Mouse (Mus musculus): ENCODE data around the gene Tnni3. TPM values are rescaled to one million over a fixed set of nuclear protein-coding genes. Genes with fewer than 3 reads are reported as not detected.

Tnni3 gene
- polyA plus RNA-seq, 1 experiment from 2014 or later, result 5.8 TPM

- 0 out of 2 replicates have a peak overlapping the region, but pooled peaks have one; percentile 12 for H3K9ac ChIP-seq (replicated peaks; ENCODE audit: low read length)
- no peak overlapping the region for H3K4me2 ChIP-seq (replicated peaks; ENCODE audit: low read depth, low read length)
- H3K27me3 ChIP-seq (ENCODE audit: insufficient read depth, low read length), result peaks cover 4% of the 10 kb centered on the region; the same call in 1 of the 2 replicates
- peaks cover 30% of the 10 kb centered on the region for H3K36me3 ChIP-seq (ENCODE audit: insufficient read depth, low read length)
- H3K4me3 ChIP-seq (ENCODE audit: low read length), result no peak overlapping the region
- WGBS, result 25% methylated on average over 6 of the region's 6 CpGs
- H3K27ac ChIP-seq (ENCODE audit: low read length), result no peak overlapping the region
- H3K9me3 ChIP-seq (ENCODE audit: low read length), result no peaks in the 10 kb centered on the region
- no peak for ATAC-seq (ENCODE audit: low FRiP score, low TSS enrichment)
- H3K4me1 ChIP-seq (ENCODE audit: insufficient read depth, low read length), result peaks cover 24% of the 10 kb centered on the region
Measured at GRCm38 (mm10) chr7:4479674-4480073, 44.4 kb downstream of the Tnni3 start.

GRCm38 (mm10) chr7:4478796-4479291 is 45.2 kb downstream of the Tnni3 start:
- peak overlapping the region; percentile 64 for H3K4me3 ChIP-seq (ENCODE audit: low read length)
- H3K27me3 ChIP-seq (ENCODE audit: insufficient read depth, low read length), result peaks cover 12% of the 10 kb centered on the region
- peak overlapping the region; percentile 71 for H3K9ac ChIP-seq (replicated peaks; ENCODE audit: low read length)
- no peaks in the 10 kb centered on the region for H3K9me3 ChIP-seq (ENCODE audit: low read length)
- H3K27ac ChIP-seq (ENCODE audit: low read length), result peak overlapping the region; percentile 99
- peak; percentile 13 for ATAC-seq (ENCODE audit: low FRiP score, low TSS enrichment)
- peaks cover 24% of the 10 kb centered on the region for H3K36me3 ChIP-seq (ENCODE audit: insufficient read depth, low read length)
- 5% methylated on average over 16 of the region's 16 CpGs for WGBS
- peaks cover 24% of the 10 kb centered on the region for H3K4me1 ChIP-seq (ENCODE audit: insufficient read depth, low read length)
- H3K4me2 ChIP-seq (replicated peaks; ENCODE audit: low read depth, low read length), result peak overlapping the region; percentile 92

GRCm38 (mm10) chr7:4478021-4478795 is 45.8 kb downstream of the Tnni3 start:
- peak overlapping the region; percentile 92 for H3K4me2 ChIP-seq (replicated peaks; ENCODE audit: low read depth, low read length)
- peaks cover 17% of the 10 kb centered on the region for H3K27me3 ChIP-seq (ENCODE audit: insufficient read depth, low read length)
- no peaks in the 10 kb centered on the region for H3K9me3 ChIP-seq (ENCODE audit: low read length)
- peak overlapping the region; percentile 64 for H3K4me3 ChIP-seq (ENCODE audit: low read length)
- peak overlapping the region; percentile 78 for H3K9ac ChIP-seq (replicated peaks; ENCODE audit: low read length)
- peaks cover 18% of the 10 kb centered on the region for H3K36me3 ChIP-seq (ENCODE audit: insufficient read depth, low read length)
- H3K27ac ChIP-seq (ENCODE audit: low read length), result peak overlapping the region; percentile 99
- under 1% methylated on average over 39 of the region's 39 CpGs for WGBS
- ATAC-seq (ENCODE audit: low FRiP score, low TSS enrichment), result peak; percentile 98
- H3K4me1 ChIP-seq (ENCODE audit: insufficient read depth, low read length), result peaks cover 24% of the 10 kb centered on the region

- no peak overlapping the region for H3K27ac ChIP-seq (ENCODE audit: low read length)
- no peak for ATAC-seq (ENCODE audit: low FRiP score, low TSS enrichment)
- peaks cover 36% of the 10 kb centered on the region for H3K27me3 ChIP-seq (ENCODE audit: insufficient read depth, low read length)
- no peak overlapping the region for H3K9ac ChIP-seq (replicated peaks; ENCODE audit: low read length)
- peak overlapping the region; percentile 26; the same call in 1 of the 2 replicates for H3K4me2 ChIP-seq (replicated peaks; ENCODE audit: low read depth, low read length)
- H3K9me3 ChIP-seq (ENCODE audit: low read length), result no peaks in the 10 kb centered on the region
- H3K4me1 ChIP-seq (ENCODE audit: insufficient read depth, low read length), result peaks cover 14% of the 10 kb centered on the region
- WGBS, result 11% methylated on average over 19 of the region's 19 CpGs
- H3K4me3 ChIP-seq (ENCODE audit: low read length), result no peak overlapping the region
- no peaks in the 10 kb centered on the region; the same call in 1 of the 2 replicates for H3K36me3 ChIP-seq (ENCODE audit: insufficient read depth, low read length)
Measured at GRCm38 (mm10) chr7:4473940-4474339, 50.1 kb downstream of the Tnni3 start.

GRCm38 (mm10) chr7:4471179-4471555 is 52.9 kb downstream of the Tnni3 start:
- WGBS, result 2% methylated on average over 24 of the region's 24 CpGs
- Histone ChIP-seq H3K4me3 (ENCODE audit: low read length) (peak overlapping the region; percentile 39), H3K4me1 (ENCODE audit: insufficient read depth, low read length) (0 out of 2 replicates have a peak, but pooled peaks cover 4% of the 10 kb centered on the region), H3K9me3 (ENCODE audit: low read length) (no peaks in the 10 kb centered on the region), H3K36me3 (ENCODE audit: insufficient read depth, low read length) (no peaks in the 10 kb centered on the region; the same call in 1 of the 2 replicates), H3K27me3 (ENCODE audit: insufficient read depth, low read length) (peaks cover 36% of the 10 kb centered on the region), H3K9ac (replicated peaks; ENCODE audit: low read length) (peak overlapping the region; percentile 43), H3K27ac (ENCODE audit: low read length) (no peak overlapping the region), H3K4me2 (replicated peaks; ENCODE audit: low read depth, low read length) (peak overlapping the region; percentile 69)
- peak; percentile 90 for ATAC-seq (ENCODE audit: low FRiP score, low TSS enrichment)

- peak overlapping the region; percentile 39 for H3K4me3 ChIP-seq (ENCODE audit: low read length)
- peak overlapping the region; percentile 62 for H3K9ac ChIP-seq (replicated peaks; ENCODE audit: low read length)
- H3K4me2 ChIP-seq (replicated peaks; ENCODE audit: low read depth, low read length), result peak overlapping the region; percentile 69
- peak; percentile 44 for ATAC-seq (ENCODE audit: low FRiP score, low TSS enrichment)
- H3K4me1 ChIP-seq (ENCODE audit: insufficient read depth, low read length), result 0 out of 2 replicates have a peak, but pooled peaks cover 4% of the 10 kb centered on the region
- H3K27me3 ChIP-seq (ENCODE audit: insufficient read depth, low read length), result peaks cover 36% of the 10 kb centered on the region
- 3% methylated on average over 35 of the region's 35 CpGs for whole genome bisulfite sequencing
- H3K9me3 ChIP-seq (ENCODE audit: low read length), result no peaks in the 10 kb centered on the region
- no peaks in the 10 kb centered on the region; the same call in 1 of the 2 replicates for H3K36me3 ChIP-seq (ENCODE audit: insufficient read depth, low read length)
- H3K27ac ChIP-seq (ENCODE audit: low read length), result no peak overlapping the region
Measured at GRCm38 (mm10) chr7:4470275-4471178, 53.5 kb downstream of the Tnni3 start.

Other genes starting within 250 kb of the Tnni3 start
- gene Ncr1, start 186.5 kb downstream of the Tnni3 start, polyA plus RNA-seq (2015; fragmentation: Nextera tagmentation; extraction: Ambion mirVana), result not detected in 2 replicates
- 0.39 TPM in 1 of 2 replicates, not detected in the other for gene Gp6, start 126.5 kb downstream of the Tnni3 start, polyA plus RNA-seq (2015; fragmentation: Nextera tagmentation; extraction: Ambion mirVana)
- gene Rdh13, start 78.6 kb downstream of the Tnni3 start, polyA plus RNA-seq (2015; fragmentation: Nextera tagmentation; extraction: Ambion mirVana), result 34.4 and 34.5 TPM in 2 replicates
- gene Eps8l1, start 63.6 kb downstream of the Tnni3 start, polyA plus RNA-seq (2015; fragmentation: Nextera tagmentation; extraction: Ambion mirVana), result 8.8 and 10.1 TPM in 2 replicates
- gene Ppp1r12c, start 22.5 kb downstream of the Tnni3 start, polyA plus RNA-seq (2015; fragmentation: Nextera tagmentation; extraction: Ambion mirVana), result 22.1 and 31.6 TPM in 2 replicates
- gene Tnnt1, start 7.8 kb downstream of the Tnni3 start, polyA plus RNA-seq (2015; fragmentation: Nextera tagmentation; extraction: Ambion mirVana), result 20.9 and 21.6 TPM in 2 replicates
- 3.3 and 3.5 TPM in 2 replicates for gene Dnaaf3, start 8.2 kb upstream of the Tnni3 start, polyA plus RNA-seq (2015; fragmentation: Nextera tagmentation; extraction: Ambion mirVana)
- 5.3 and 6.6 TPM in 2 replicates for gene Syt5, start 23.3 kb upstream of the Tnni3 start, polyA plus RNA-seq (2015; fragmentation: Nextera tagmentation; extraction: Ambion mirVana)
- gene Ptprh, start 79.8 kb upstream of the Tnni3 start, polyA plus RNA-seq (2015; fragmentation: Nextera tagmentation; extraction: Ambion mirVana), result not detected in 2 replicates
- gene Tmem86b, start 107.2 kb upstream of the Tnni3 start, polyA plus RNA-seq (2015; fragmentation: Nextera tagmentation; extraction: Ambion mirVana), result 1.2 and 1.3 TPM in 2 replicates
- 3.2 and 5.2 TPM in 2 replicates for gene Ppp6r1, start 134.8 kb upstream of the Tnni3 start, polyA plus RNA-seq (2015; fragmentation: Nextera tagmentation; extraction: Ambion mirVana)
- gene Hspbp1, start 160.8 kb upstream of the Tnni3 start, polyA plus RNA-seq (2015; fragmentation: Nextera tagmentation; extraction: Ambion mirVana), result 114 and 118 TPM in 2 replicates
- 1.2 and 1.3 TPM in 2 replicates for gene Brsk1, start 166.4 kb upstream of the Tnni3 start, polyA plus RNA-seq (2015; fragmentation: Nextera tagmentation; extraction: Ambion mirVana)
- gene Tmem150b, start 201.0 kb upstream of the Tnni3 start, polyA plus RNA-seq (2015; fragmentation: Nextera tagmentation; extraction: Ambion mirVana), result 0.07 and 0.08 TPM in 2 replicates
- gene Kmt5c, start 215.9 kb upstream of the Tnni3 start, polyA plus RNA-seq (2015; fragmentation: Nextera tagmentation; extraction: Ambion mirVana), result 99.3 and 104 TPM in 2 replicates
- 71.2 and 71.4 TPM in 2 replicates for gene Cox6b2, start 228.9 kb upstream of the Tnni3 start, polyA plus RNA-seq (2015; fragmentation: Nextera tagmentation; extraction: Ambion mirVana)
- gene Fam71e2, start 247.1 kb upstream of the Tnni3 start, polyA plus RNA-seq (2015; fragmentation: Nextera tagmentation; extraction: Ambion mirVana), result not detected in 2 replicates